Mouse (Mus musculus) G1E (cell line): Measurements from ENCODE around the gene Mcub.

Experiments used
- CTCF ChIP-seq: IDR thresholded peaks from 2 replicates; pipeline ENCODE4 v1.5.1; 2012; ENCODE audit warnings: low read depth, low read length, inconsistent platforms, mixed read lengths
- POLR2AphosphoS5 ChIP-seq: IDR thresholded peaks from 2 replicates; pipeline ENCODE4 v1.6.1; 2012; ENCODE audit warnings: low read depth, low read length, inconsistent platforms; ENCODE audit not compliant: insufficient replicate concordance
- TAL1 ChIP-seq: conservative IDR thresholded peaks from 2 replicates; pipeline ENCODE4 v1.6.1; 2012; ENCODE audit warnings: low read depth, low read length, inconsistent platforms, mixed read lengths

DNA sequence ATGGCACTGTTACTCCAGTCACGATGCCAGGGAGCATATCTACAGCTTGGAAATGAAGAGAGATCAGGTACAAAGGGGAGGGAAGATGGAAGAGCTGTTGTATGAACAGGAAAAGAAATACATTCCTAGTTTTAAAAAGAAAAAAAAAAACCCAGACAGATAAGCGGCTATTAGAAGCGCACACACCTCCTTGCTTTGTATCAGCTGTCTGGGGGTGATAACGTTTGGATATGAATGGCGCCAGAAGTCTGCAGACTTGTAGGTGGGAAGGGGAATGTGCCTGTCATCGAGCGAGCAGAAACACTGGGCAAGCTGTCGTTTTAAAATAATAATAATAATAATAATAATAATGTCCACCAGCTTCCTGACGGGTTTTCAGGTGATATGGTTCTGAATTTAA lies 84.4 kb downstream of the Mcub start:
- no peak for TF ChIP-seq CTCF
- TF ChIP-seq POLR2AphosphoS5: no peak
- TF ChIP-seq TAL1: no peak
